Mouse (Mus musculus) hindbrain, postnatal 0 days (tissue): Measurements from ENCODE around the gene Stard9. TPM values are rescaled to one million over a fixed set of nuclear protein-coding genes. Genes with fewer than 3 reads are reported as not detected.

ENCODE experiments used
- ATAC-seq: fragments of 200-750 bp; cut with Nextera tagmentation; 2 replicates; pipeline ENCODE4 v1.8.0; 2017; ENCODE audit warnings: mild to moderate bottlenecking, moderate TSS enrichment, moderate library complexity
- DNase-seq: peaks from one replicate; pipeline ENCODE4 v3.0.0-alpha.2; 2015; ENCODE audit warnings: low spot score
- H3K27ac ChIP-seq: fragments of 300-500 bp; sonication (generic); 2 replicates; pipeline ENCODE4 v1.5.1; 2014; ENCODE audit warnings: mild to moderate bottlenecking
- H3K27me3 ChIP-seq: fragments of 300-500 bp; sonication (generic); 2 replicates; pipeline ENCODE4 v1.6.1; 2014; ENCODE audit warnings: low read length, mixed read lengths; ENCODE audit not compliant: insufficient read depth
- H3K36me3 ChIP-seq: fragments of 300-500 bp; sonication (generic); 2 replicates; pipeline ENCODE4 v1.6.1; 2014; ENCODE audit warnings: low read length, mixed read lengths; ENCODE audit not compliant: insufficient read depth
- H3K4me1 ChIP-seq: fragments of 300-500 bp; sonication (generic); 2 replicates; pipeline ENCODE4 v1.6.1; 2014; ENCODE audit warnings: antibody characterized with exemption, low read length, mixed read lengths; ENCODE audit not compliant: insufficient read depth
- H3K4me2 ChIP-seq: fragments of 300-500 bp; sonication (generic); 2 replicates; pipeline ENCODE4 v1.6.1; 2014; ENCODE audit warnings: low read depth, mild to moderate bottlenecking, low read length, moderate library complexity, mixed read lengths
- H3K4me3 ChIP-seq: fragments of 300-500 bp; sonication (generic); 2 replicates; pipeline ENCODE4 v1.5.1; 2014; ENCODE audit warnings: low read length
- H3K9ac ChIP-seq: fragments of 300-500 bp; sonication (generic); replicated peaks from 2 replicates; pipeline ENCODE4 v1.6.1; 2014; ENCODE audit warnings: mild to moderate bottlenecking, low read length, moderate library complexity, mixed read lengths
- H3K9me3 ChIP-seq: fragments of 300-500 bp; sonication (generic); 2 replicates; pipeline ENCODE4 v1.6.1; 2016; ENCODE audit warnings: low read length, mixed read lengths
- CTCF ChIP-seq: IDR thresholded peaks from 2 replicates; pipeline ENCODE4 v1.5.1; 2016; ENCODE audit warnings: antibody characterized with exemption, control low read depth, low read depth
- WGBS: fragments of 180-500 bp; shearing (Covaris S2); extraction: QIAGEN DNeasy Blood & Tissue Kit; methylation state at CpG from one replicate; pipeline ENCODE4 v1.1.7; 2014; 5-methylcytosine and 5-hydroxymethylcytosine counted together
- polyA plus RNA-seq: library from polyadenylated mRNA; unstranded; fragments of >200 nt; fragmentation: Nextera tagmentation; extraction: Ambion mirVana; gene quantifications from 2 replicates; pipeline ENCODE4 v1.2.1, GENCODE M21; 2015
- total RNA-seq: library from RNA; depleted of rRNA; stranded (reverse); fragments of >200 nt; gene quantifications from 2 replicates; pipeline ENCODE4 v1.2.3, GENCODE M21; 2014

Stard9 gene
- total and polyA plus RNA-seq, 2 experiments from 2014 or later = 3.1 to 18.5 TPM

DNA sequence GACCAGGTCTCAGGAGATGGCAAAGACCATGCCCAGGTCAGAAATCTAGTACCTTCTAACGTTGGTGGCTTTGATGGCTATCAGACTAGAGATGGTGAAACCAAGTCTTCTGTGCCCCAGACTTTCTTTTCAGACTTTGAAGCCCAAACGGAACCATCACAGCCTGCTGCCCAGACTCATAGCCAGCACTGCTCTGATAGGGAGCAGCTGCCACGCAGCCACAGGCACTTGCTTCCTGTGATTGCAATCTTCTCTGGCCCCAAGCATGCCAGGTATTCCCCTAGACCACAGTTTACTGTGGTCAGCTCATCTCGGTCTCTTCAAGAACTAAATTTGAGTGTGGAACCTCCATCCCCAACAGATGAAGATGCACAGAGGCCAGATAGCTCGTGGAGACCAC, 73.8 kb downstream of the Stard9 start:
- ATAC-seq (no peak), DNase-seq (no peak)
- Histone ChIP-seq H3K27me3 (no peaks in the 10 kb centered on the region), H3K4me1 (no peaks in the 10 kb centered on the region), H3K4me3 (no peak overlapping the region), H3K4me2 (no peak overlapping the region), H3K27ac (no peak overlapping the region), H3K36me3 (peaks cover 38% of the 10 kb centered on the region), H3K9ac (no peak overlapping the region), H3K9me3 (no peaks in the 10 kb centered on the region)
- no peak for TF ChIP-seq CTCF
- WGBS = 81% methylated on average over 5 of the region's 5 CpGs

GRCm38 (mm10) chr2:120707041-120707440, 78.1 kb downstream of the Stard9 start:
- H3K9ac ChIP-seq = no peak overlapping the region
- DNase-seq (no peak), ATAC-seq (no peak)
- no peak for TF ChIP-seq CTCF
- H3K4me3 ChIP-seq = no peak overlapping the region
- no peaks in the 10 kb centered on the region for H3K9me3 ChIP-seq
- peaks cover 18% of the 10 kb centered on the region; the same call in 1 of the 2 replicates for H3K36me3 ChIP-seq
- no peak overlapping the region for H3K4me2 ChIP-seq
- H3K4me1 ChIP-seq = no peaks in the 10 kb centered on the region
- H3K27ac ChIP-seq = no peak overlapping the region
- no peaks in the 10 kb centered on the region for H3K27me3 ChIP-seq

- Histone ChIP-seq H3K4me2 (no peak overlapping the region), H3K9ac (no peak overlapping the region), H3K4me3 (no peak overlapping the region), H3K9me3 (no peaks in the 10 kb centered on the region), H3K36me3 (peaks cover 25% of the 10 kb centered on the region), H3K27ac (no peak overlapping the region), H3K27me3 (no peaks in the 10 kb centered on the region), H3K4me1 (no peaks in the 10 kb centered on the region)
- no peak for ATAC-seq
- DNase-seq = no peak
- whole genome bisulfite sequencing = 91% methylated on average over 3 of the region's 3 CpGs
- no peak for TF ChIP-seq CTCF
Observed at GRCm38 (mm10) chr2:120710154-120710553, 81.2 kb downstream of the Stard9 start.

DNA sequence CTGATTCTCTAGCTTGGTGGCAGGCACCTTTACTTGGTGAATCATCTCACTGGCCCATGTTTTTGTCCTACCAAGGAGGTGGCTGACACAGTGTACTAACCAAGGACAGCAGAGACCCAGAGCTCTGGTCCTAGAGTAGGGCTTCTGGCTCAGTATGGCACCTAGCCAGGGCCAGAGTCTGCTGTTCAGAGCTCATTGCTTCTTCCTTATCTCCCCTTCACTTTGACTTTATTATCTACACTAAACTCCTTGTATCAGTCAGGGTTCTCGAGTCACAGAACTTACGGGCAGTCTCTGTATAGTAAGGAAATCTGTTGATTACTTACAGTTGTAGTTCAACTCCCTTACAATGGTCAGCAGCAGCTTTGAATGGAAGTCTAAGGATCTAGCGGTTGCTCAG, 82.0 kb downstream of the Stard9 start:
- H3K9me3 ChIP-seq = no peaks in the 10 kb centered on the region
- no peak for DNase-seq
- no peaks in the 10 kb centered on the region for H3K4me1 ChIP-seq
- ATAC-seq = no peak
- WGBS = 93% methylated on average over 3 of the region's 3 CpGs
- H3K27ac ChIP-seq = no peak overlapping the region
- peaks cover 20% of the 10 kb centered on the region for H3K36me3 ChIP-seq
- TF ChIP-seq CTCF = no peak
- H3K4me2 ChIP-seq = no peak overlapping the region
- H3K9ac ChIP-seq = no peak overlapping the region
- no peak overlapping the region for H3K4me3 ChIP-seq
- no peaks in the 10 kb centered on the region for H3K27me3 ChIP-seq

DNA sequence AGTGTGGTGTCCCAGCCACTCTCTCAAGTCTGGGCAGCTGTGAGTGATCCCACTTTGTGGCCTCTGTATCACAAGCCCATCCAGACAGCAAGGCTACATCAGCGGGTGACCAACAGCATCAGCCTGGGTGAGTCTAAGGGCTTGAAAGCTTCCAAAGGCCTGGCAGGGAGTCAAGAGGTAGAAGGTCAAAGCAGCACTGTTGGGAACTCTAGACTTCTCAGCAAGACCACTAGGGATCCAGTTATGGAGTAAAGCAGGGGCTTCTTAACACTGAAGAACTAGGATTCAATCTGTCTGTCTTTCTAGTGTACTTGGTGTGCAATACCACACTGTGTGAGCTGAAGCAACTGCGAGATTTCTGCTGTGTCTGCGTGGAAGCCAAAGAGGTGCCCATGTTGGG, 84.5 kb downstream of the Stard9 start:
- Histone ChIP-seq H3K4me2 (no peak overlapping the region), H3K4me3 (no peak overlapping the region), H3K9ac (no peak overlapping the region), H3K27ac (no peak overlapping the region), H3K36me3 (peaks cover 27% of the 10 kb centered on the region), H3K9me3 (no peaks in the 10 kb centered on the region), H3K4me1 (no peaks in the 10 kb centered on the region), H3K27me3 (no peaks in the 10 kb centered on the region)
- WGBS = 96% methylated on average over 3 of the region's 3 CpGs
- no peak for TF ChIP-seq CTCF
- DNase-seq = no peak
- no peak for ATAC-seq

GRCm38 (mm10) chr2:120718496-120718895, 89.6 kb downstream of the Stard9 start:
- Histone ChIP-seq H3K27me3 (no peaks in the 10 kb centered on the region), H3K36me3 (peaks cover 64% of the 10 kb centered on the region), H3K9me3 (no peaks in the 10 kb centered on the region), H3K4me3 (no peak overlapping the region), H3K4me1 (no peaks in the 10 kb centered on the region), H3K4me2 (no peak overlapping the region), H3K27ac (no peak overlapping the region), H3K9ac (no peak overlapping the region)
- no peak for DNase-seq
- TF ChIP-seq CTCF = no peak
- 96% methylated on average over 8 of the region's 8 CpGs for WGBS
- ATAC-seq = no peak

DNA sequence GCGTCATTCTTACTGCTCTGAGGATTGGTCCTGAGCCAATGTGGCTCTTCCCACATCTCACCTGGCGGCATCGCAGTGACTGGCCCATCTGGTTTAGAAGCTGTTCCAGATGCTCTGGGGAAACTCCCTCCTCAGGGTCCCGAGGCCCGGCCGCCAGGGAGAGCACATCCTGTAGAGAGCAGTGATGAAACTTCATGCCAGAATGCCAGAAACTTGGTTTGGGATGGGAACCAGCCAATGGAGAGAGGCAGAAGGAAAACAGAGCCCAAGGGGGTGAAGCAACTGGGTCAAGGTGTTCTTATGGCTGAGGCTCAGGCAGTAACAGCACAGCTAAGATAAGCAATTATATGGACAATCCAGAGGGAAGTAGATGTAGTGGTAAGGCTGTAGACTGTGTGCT, 91.9 kb downstream of the Stard9 start:
- WGBS = 91% methylated on average over 6 of the region's 6 CpGs
- no peak for TF ChIP-seq CTCF

More for the DNA sequence above, 91.9 kb downstream of the Stard9 start:
- H3K4me3 ChIP-seq = no peak overlapping the region
- H3K27me3 ChIP-seq = no peaks in the 10 kb centered on the region
- no peak overlapping the region for H3K27ac ChIP-seq
- H3K9ac ChIP-seq = no peak overlapping the region
- no peak for ATAC-seq
- H3K4me2 ChIP-seq = no peak overlapping the region
- no peaks in the 10 kb centered on the region for H3K9me3 ChIP-seq
- no peak for DNase-seq
- no peaks in the 10 kb centered on the region for H3K4me1 ChIP-seq
- H3K36me3 ChIP-seq = peaks cover 71% of the 10 kb centered on the region
